Mouse (Mus musculus): Measurements from ENCODE around the gene Gm11639. TPM values are rescaled to one million over a fixed set of nuclear protein-coding genes. Genes with fewer than 3 reads are reported as not detected.

Gm11639 gene
- polyA plus RNA-seq, 1 experiment from 2014 or later, result not detected

DNA sequence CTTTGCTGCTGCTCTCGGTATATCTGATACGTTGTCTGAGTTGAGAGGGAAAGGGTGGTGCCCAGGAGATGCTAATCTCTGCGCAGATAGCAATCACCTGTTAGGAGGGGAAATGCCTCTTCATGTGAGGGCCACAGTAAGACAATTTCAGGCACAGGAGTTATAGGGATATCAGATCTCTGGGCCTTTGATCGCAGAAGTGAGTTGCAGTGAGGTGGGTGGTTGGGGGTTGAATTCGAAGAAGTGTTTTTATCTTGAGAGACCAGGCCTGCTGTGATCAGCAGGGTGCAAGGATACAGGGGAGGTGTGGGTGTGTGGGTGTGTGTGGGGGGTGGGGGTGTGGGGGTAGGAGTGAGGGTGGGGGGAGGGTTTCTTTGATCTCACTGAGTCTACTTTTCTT, 24.4 kb upstream of the Gm11639 start:
- WGBS, result 86% methylated on average over 5 of the region's 5 CpGs
- Histone ChIP-seq H3K9ac (ENCODE audit: low read depth, low read length) (no peak overlapping the region), H3K4me2 (replicated peaks; ENCODE audit: low read depth) (no peak overlapping the region), H3K36me3 (ENCODE audit: control insufficient read depth, insufficient read depth) (peaks cover 5% of the 10 kb centered on the region; the same call in 1 of the 2 replicates), H3K4me1 (replicated peaks; ENCODE audit: control insufficient read depth, insufficient read depth, low read length) (no peaks in the 10 kb centered on the region), H3K9me3 (ENCODE audit: control insufficient read depth) (no peaks in the 10 kb centered on the region), H3K4me3 (ENCODE audit: low read depth, low read length) (no peak overlapping the region), H3K27ac (ENCODE audit: low read depth, low read length) (no peak overlapping the region), H3K27me3 (replicated peaks; ENCODE audit: control insufficient read depth, insufficient read depth, low read length) (no peaks in the 10 kb centered on the region)
- TF ChIP-seq CTCF (IDR thresholded peaks at IDR 0.05; ENCODE audit: low read depth), result no peak
- no peak for ATAC-seq

DNA sequence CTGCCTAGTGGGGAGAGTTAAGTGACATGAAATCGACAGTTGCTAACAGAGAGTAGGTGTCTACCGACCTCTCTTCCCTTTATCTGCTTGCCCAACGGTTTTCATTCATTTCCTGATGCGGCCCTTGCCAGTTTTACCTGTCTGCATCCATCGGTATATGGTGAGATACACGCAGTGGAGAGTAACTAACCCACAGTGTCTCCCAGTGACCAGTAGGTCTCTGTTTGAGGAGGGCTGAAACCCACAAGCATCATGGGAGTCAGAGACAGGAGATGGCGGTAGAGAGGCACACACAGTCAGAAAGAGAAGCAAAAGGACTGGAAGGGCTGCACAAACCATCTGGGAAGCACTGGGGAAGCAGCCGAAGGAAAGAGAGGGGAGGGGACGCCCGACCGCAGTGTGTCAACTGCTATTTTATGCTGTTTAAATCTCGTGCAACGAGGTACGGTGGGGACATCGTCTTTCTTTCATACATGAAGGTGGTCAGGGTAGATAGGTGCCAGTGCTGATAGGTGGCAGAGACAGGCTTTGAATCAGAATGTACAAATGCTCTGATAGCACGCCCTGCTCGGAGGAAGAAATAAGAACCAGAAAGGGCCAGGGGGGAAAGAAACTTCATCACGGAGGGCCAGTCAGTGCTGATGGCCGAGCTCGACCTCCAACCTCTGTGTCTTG, 23.8 kb upstream of the Gm11639 start:
- no peak overlapping the region for H3K9ac ChIP-seq (ENCODE audit: low read depth, low read length)
- H3K4me1 ChIP-seq (replicated peaks; ENCODE audit: control insufficient read depth, insufficient read depth, low read length), result no peaks in the 10 kb centered on the region
- H3K4me3 ChIP-seq (ENCODE audit: low read depth, low read length), result no peak overlapping the region
- H3K36me3 ChIP-seq (ENCODE audit: control insufficient read depth, insufficient read depth), result peaks cover 5% of the 10 kb centered on the region; the same call in 1 of the 2 replicates
- no peak overlapping the region for H3K27ac ChIP-seq (ENCODE audit: low read depth, low read length)
- H3K27me3 ChIP-seq (replicated peaks; ENCODE audit: control insufficient read depth, insufficient read depth, low read length), result no peaks in the 10 kb centered on the region
- H3K9me3 ChIP-seq (ENCODE audit: control insufficient read depth), result no peaks in the 10 kb centered on the region
- TF ChIP-seq CTCF (IDR thresholded peaks at IDR 0.05; ENCODE audit: low read depth), result peak; percentile 49
- WGBS, result 79% methylated on average over 20 of the region's 20 CpGs
- no peak for ATAC-seq
- no peak overlapping the region for H3K4me2 ChIP-seq (replicated peaks; ENCODE audit: low read depth)

DNA sequence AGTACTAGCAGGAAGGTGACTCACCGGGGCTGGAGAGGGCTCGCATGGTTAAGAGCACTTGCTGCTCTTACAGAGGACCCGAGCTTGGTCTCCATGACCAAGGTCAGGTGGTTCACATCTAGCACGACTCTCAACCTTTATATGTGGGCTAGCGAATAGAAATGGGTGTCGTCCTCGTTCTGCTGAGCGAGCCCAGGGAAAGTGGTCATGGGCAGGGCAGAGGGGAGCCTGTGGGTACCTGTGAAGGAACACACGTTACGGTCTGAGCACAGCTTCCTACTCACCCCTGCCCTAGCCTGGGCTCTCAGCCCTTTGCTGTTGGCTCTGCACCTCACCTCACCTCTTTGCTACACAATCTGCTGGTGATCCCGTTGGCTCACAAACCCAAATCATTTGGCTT, 22.9 kb upstream of the Gm11639 start:
- WGBS, result 84% methylated on average over 11 of the region's 11 CpGs
- H3K27me3 ChIP-seq (replicated peaks; ENCODE audit: control insufficient read depth, insufficient read depth, low read length), result no peaks in the 10 kb centered on the region
- H3K4me1 ChIP-seq (replicated peaks; ENCODE audit: control insufficient read depth, insufficient read depth, low read length), result no peaks in the 10 kb centered on the region
- H3K9ac ChIP-seq (ENCODE audit: low read depth, low read length), result no peak overlapping the region
- no peak overlapping the region for H3K4me2 ChIP-seq (replicated peaks; ENCODE audit: low read depth)
- no peak overlapping the region for H3K27ac ChIP-seq (ENCODE audit: low read depth, low read length)
- no peaks in the 10 kb centered on the region for H3K9me3 ChIP-seq (ENCODE audit: control insufficient read depth)
- no peak overlapping the region for H3K4me3 ChIP-seq (ENCODE audit: low read depth, low read length)
- ATAC-seq, result no peak
- peaks cover 5% of the 10 kb centered on the region; the same call in 1 of the 2 replicates for H3K36me3 ChIP-seq (ENCODE audit: control insufficient read depth, insufficient read depth)
- no peak for TF ChIP-seq CTCF (IDR thresholded peaks at IDR 0.05; ENCODE audit: low read depth)

GRCm38 (mm10) chr11:104663241-104663877, 22.1 kb upstream of the Gm11639 start:
- no peak overlapping the region for H3K4me2 ChIP-seq (replicated peaks; ENCODE audit: low read depth)
- TF ChIP-seq CTCF (IDR thresholded peaks at IDR 0.05; ENCODE audit: low read depth), result no peak
- no peaks in the 10 kb centered on the region for H3K27me3 ChIP-seq (replicated peaks; ENCODE audit: control insufficient read depth, insufficient read depth, low read length)
- H3K4me3 ChIP-seq (ENCODE audit: low read depth, low read length), result no peak overlapping the region
- H3K9me3 ChIP-seq (ENCODE audit: control insufficient read depth), result no peaks in the 10 kb centered on the region
- H3K36me3 ChIP-seq (ENCODE audit: control insufficient read depth, insufficient read depth), result peaks cover 5% of the 10 kb centered on the region; the same call in 1 of the 2 replicates
- no peak for ATAC-seq
- no peaks in the 10 kb centered on the region for H3K4me1 ChIP-seq (replicated peaks; ENCODE audit: control insufficient read depth, insufficient read depth, low read length)
- H3K9ac ChIP-seq (ENCODE audit: low read depth, low read length), result no peak overlapping the region
- 63% methylated on average over 6 of the region's 6 CpGs for WGBS
- H3K27ac ChIP-seq (ENCODE audit: low read depth, low read length), result no peak overlapping the region

DNA sequence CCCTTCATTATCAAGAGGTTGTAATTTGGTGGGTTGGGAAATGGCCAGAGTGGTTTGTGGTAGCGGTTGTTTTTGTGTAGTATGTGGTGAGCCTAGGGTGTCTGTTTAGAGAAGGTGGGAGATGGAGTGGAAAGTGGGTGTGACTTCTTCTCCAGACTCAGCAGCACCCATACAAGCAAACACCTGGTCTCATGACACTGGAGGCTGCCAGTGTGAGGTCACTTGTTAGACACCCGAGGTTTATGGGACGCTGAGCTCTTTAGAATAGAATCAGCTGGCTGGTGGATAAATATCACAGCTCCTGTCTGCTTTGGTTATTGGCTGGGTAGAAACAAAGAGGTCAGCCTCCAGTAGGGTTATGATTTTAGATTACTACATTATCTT, 21.6 kb upstream of the Gm11639 start:
- WGBS, result 58% methylated on average over 3 of the region's 3 CpGs
- TF ChIP-seq CTCF (IDR thresholded peaks at IDR 0.05; ENCODE audit: low read depth), result no peak
- Histone ChIP-seq H3K9ac (ENCODE audit: low read depth, low read length) (no peak overlapping the region), H3K4me3 (ENCODE audit: low read depth, low read length) (no peak overlapping the region), H3K4me2 (replicated peaks; ENCODE audit: low read depth) (no peak overlapping the region), H3K36me3 (ENCODE audit: control insufficient read depth, insufficient read depth) (peaks cover 5% of the 10 kb centered on the region; the same call in 1 of the 2 replicates), H3K27ac (ENCODE audit: low read depth, low read length) (no peak overlapping the region), H3K27me3 (replicated peaks; ENCODE audit: control insufficient read depth, insufficient read depth, low read length) (no peaks in the 10 kb centered on the region), H3K9me3 (ENCODE audit: control insufficient read depth) (no peaks in the 10 kb centered on the region), H3K4me1 (replicated peaks; ENCODE audit: control insufficient read depth, insufficient read depth, low read length) (no peaks in the 10 kb centered on the region)
- no peak for ATAC-seq

GRCm38 (mm10) chr11:104664441-104664840, 21.1 kb upstream of the Gm11639 start:
- H3K4me2 ChIP-seq (replicated peaks; ENCODE audit: low read depth), result no peak overlapping the region
- ATAC-seq, result no peak

More at GRCm38 (mm10) chr11:104664441-104664840, 21.1 kb upstream of the Gm11639 start:
- Histone ChIP-seq H3K27me3 (replicated peaks; ENCODE audit: control insufficient read depth, insufficient read depth, low read length) (no peaks in the 10 kb centered on the region), H3K4me1 (replicated peaks; ENCODE audit: control insufficient read depth, insufficient read depth, low read length) (no peaks in the 10 kb centered on the region), H3K27ac (ENCODE audit: low read depth, low read length) (no peak overlapping the region), H3K36me3 (ENCODE audit: control insufficient read depth, insufficient read depth) (peaks cover 5% of the 10 kb centered on the region; the same call in 1 of the 2 replicates), H3K4me3 (ENCODE audit: low read depth, low read length) (no peak overlapping the region), H3K9ac (ENCODE audit: low read depth, low read length) (no peak overlapping the region), H3K9me3 (ENCODE audit: control insufficient read depth) (no peaks in the 10 kb centered on the region)
- TF ChIP-seq CTCF (IDR thresholded peaks at IDR 0.05; ENCODE audit: low read depth), result no peak

Data from intestine, postnatal 0 days (tissue).